Mouse (Mus musculus): ENCODE measurements around the gene Smg9. TPM values are rescaled to one million over a fixed set of nuclear protein-coding genes. Genes with fewer than 3 reads are reported as not detected.
"Not testable (repeated sequence)": the region's sequence is repeated elsewhere in the genome, so short reads cannot be mapped to it uniquely, and the experiment has no call there.

The Smg9 gene
- polyA plus RNA-seq, 2 experiments from 2014 or later: 27.9 to 29.4 TPM

- ATAC-seq: no peak
These were observed 22.1 kb upstream of the Smg9 start for GRCm38 (mm10) chr7:24377091-24377865.

- ATAC-seq: peak; percentile 58
These were observed 21.2 kb upstream of the Smg9 start for GRCm38 (mm10) chr7:24378049-24378701.

- peak; percentile 60 for ATAC-seq
These were observed 19.5 kb upstream of the Smg9 start for GRCm38 (mm10) chr7:24379934-24380333.

- ATAC-seq: peak; percentile 28
These were observed 19.0 kb upstream of the Smg9 start for GRCm38 (mm10) chr7:24380370-24380769.

- ATAC-seq: no peak
These were observed 16.6 kb upstream of the Smg9 start for GRCm38 (mm10) chr7:24382730-24383372.

GRCm38 (mm10) chr7:24384070-24384469, 15.3 kb upstream of the Smg9 start:
- no peak for ATAC-seq

- peak; percentile 31 for ATAC-seq
These were observed 14.6 kb upstream of the Smg9 start for GRCm38 (mm10) chr7:24384827-24385226.

- no peak for ATAC-seq
These were observed 12.3 kb upstream of the Smg9 start for GRCm38 (mm10) chr7:24387059-24387556.

GRCm38 (mm10) chr7:24389516-24390187, 9.8 kb upstream of the Smg9 start:
- ATAC-seq: no peak

- no peak for ATAC-seq
These were observed 8.9 kb upstream of the Smg9 start for GRCm38 (mm10) chr7:24390512-24390911.

GRCm38 (mm10) chr7:24391077-24391476, 8.3 kb upstream of the Smg9 start:
- ATAC-seq: no peak

GRCm38 (mm10) chr7:24391687-24392086, 7.7 kb upstream of the Smg9 start:
- ATAC-seq: no peak

GRCm38 (mm10) chr7:24394054-24394453, 5.4 kb upstream of the Smg9 start:
- no peak for ATAC-seq

- peak; percentile 75 for ATAC-seq
These were observed 4.8 kb upstream of the Smg9 start for GRCm38 (mm10) chr7:24394475-24395161.

GRCm38 (mm10) chr7:24396832-24397231, 2.6 kb upstream of the Smg9 start:
- no peak for ATAC-seq

- ATAC-seq: no peak
These were observed 980 bp upstream of the Smg9 start for GRCm38 (mm10) chr7:24398364-24398913.

- no peak for ATAC-seq
These were observed 648 bp downstream of the Smg9 start for GRCm38 (mm10) chr7:24400082-24400452.

GRCm38 (mm10) chr7:24400489-24400888, 1.1 kb downstream of the Smg9 start:
- not testable (repeated sequence) for ATAC-seq

- no peak for ATAC-seq
These were observed 3.4 kb downstream of the Smg9 start for GRCm38 (mm10) chr7:24402851-24403250.

- no peak for ATAC-seq
These were observed 6.2 kb downstream of the Smg9 start for GRCm38 (mm10) chr7:24405649-24406048.

- peak; percentile 86 for ATAC-seq
These were observed 7.3 kb downstream of the Smg9 start for GRCm38 (mm10) chr7:24406528-24407344.
